9 mouse cellular contexts compared by ENCODE assay signal in genomic region chr10:75176494-75176893, GRCm38 (mm10). TPM values are rescaled to one million over a fixed set of nuclear protein-coding genes. Genes with fewer than 3 reads are reported as not detected.
A peak's percentile ranks its signal among the peaks of the same experiment; 100 is the strongest.
DNase-seq lines count a peak whose midpoint lies in the region; ATAC-seq lines count a peak whose summit lies in the region.
"Had no signal": no experiment of that assay in that cellular context is flagged by ENCODE, and none has a peak within 500 bp of the region (broad histone marks: within the 10 kb centered on the region; RNA-seq: fewer than 3 reads in every experiment).

No protein-coding gene starts in this region.

- H3K36me3 ChIP-seq in embryonic facial prominence, embryonic 14.5 days (ENCODE audit: control insufficient read depth, insufficient read depth, low read length), result peaks cover 77% of the 10 kb centered on the region
- peaks cover 92% of the 10 kb centered on the region for H3K36me3 ChIP-seq in embryonic facial prominence, embryonic 10.5 days (replicated peaks)
- H3K36me3 ChIP-seq in kidney, embryonic 14.5 days (ENCODE audit: control insufficient read depth, insufficient read depth, low read length), result peaks cover 52% of the 10 kb centered on the region
- peaks cover 52% of the 10 kb centered on the region for H3K36me3 ChIP-seq in liver, embryonic 12.5 days

- no peak overlapping the region for H3K4me3 ChIP-seq in embryonic facial prominence, embryonic 14.5 days (ENCODE audit: low read depth, low read length)
- H3K4me3 ChIP-seq in embryonic facial prominence, embryonic 10.5 days, result no peak overlapping the region
- H3K4me3 ChIP-seq in kidney, embryonic 14.5 days (ENCODE audit: low read length), result no peak overlapping the region
- no peak overlapping the region for H3K4me3 ChIP-seq in liver, embryonic 12.5 days

- DNase-seq in embryonic facial prominence, embryonic 14.5 days (ENCODE audit: low spot score), result peak; percentile 17
- no peak for DNase-seq in embryonic facial prominence, embryonic 10.5 days (ENCODE audit: low spot score)
- DNase-seq in kidney, adult 9 months, result peak; percentile 45
- DNase-seq in lung, postnatal 25 days (ENCODE audit: low spot score), result peak; percentile 86
- no peak for DNase-seq in testis, postnatal 10 days (ENCODE audit: low spot score)
- DNase-seq: cerebellum, postnatal 14 days had no signal

- no peak overlapping the region for H3K27ac ChIP-seq in embryonic facial prominence, embryonic 14.5 days (replicated peaks; ENCODE audit: low read depth, low read length)
- H3K27ac ChIP-seq in embryonic facial prominence, embryonic 10.5 days (replicated peaks), result no peak overlapping the region
- H3K27ac ChIP-seq in kidney, embryonic 14.5 days (ENCODE audit: low read depth, low read length), result no peak overlapping the region
- 0 out of 2 replicates have a peak overlapping the region, but pooled peaks have one; percentile 22 for H3K27ac ChIP-seq in liver, embryonic 12.5 days

- H3K9me3 ChIP-seq in embryonic facial prominence, embryonic 14.5 days (ENCODE audit: control insufficient read depth, low read length), result no peaks in the 10 kb centered on the region
- no peaks in the 10 kb centered on the region for H3K9me3 ChIP-seq in embryonic facial prominence, embryonic 10.5 days
- no peaks in the 10 kb centered on the region for H3K9me3 ChIP-seq in kidney, embryonic 14.5 days (ENCODE audit: control insufficient read depth, low read length)
- H3K9me3 ChIP-seq in liver, embryonic 12.5 days (replicated peaks), result no peaks in the 10 kb centered on the region

- ATAC-seq in embryonic facial prominence, embryonic 14.5 days (ENCODE audit: low read depth), result no peak
- ATAC-seq in kidney, embryonic 14.5 days (ENCODE audit: low FRiP score, low TSS enrichment), result no peak
- ATAC-seq in liver, embryonic 12.5 days, result peak; percentile 44
- ATAC-seq in megakaryocyte, adult 5-6 weeks (ENCODE audit: poor library complexity, severe bottlenecking), result no peak

- H3K4me1 ChIP-seq in embryonic facial prominence, embryonic 14.5 days (ENCODE audit: control insufficient read depth, insufficient read depth, low read length), result no peaks in the 10 kb centered on the region
- peaks cover 6% of the 10 kb centered on the region; the same call in 1 of the 2 replicates for H3K4me1 ChIP-seq in embryonic facial prominence, embryonic 10.5 days
- H3K4me1 ChIP-seq in kidney, embryonic 14.5 days (ENCODE audit: control insufficient read depth, insufficient read depth, low read length), result no peaks in the 10 kb centered on the region
- peaks cover 7% of the 10 kb centered on the region; the same call in 1 of the 2 replicates for H3K4me1 ChIP-seq in liver, embryonic 12.5 days

- H3K4me2 ChIP-seq in embryonic facial prominence, embryonic 14.5 days (ENCODE audit: low read depth, low read length), result no peak overlapping the region
- no peak overlapping the region for H3K4me2 ChIP-seq in kidney, embryonic 14.5 days (replicated peaks; ENCODE audit: low read depth, low read length)
- no peak overlapping the region for H3K4me2 ChIP-seq in liver, embryonic 12.5 days

- no peaks in the 10 kb centered on the region for H3K27me3 ChIP-seq in embryonic facial prominence, embryonic 14.5 days (replicated peaks; ENCODE audit: control insufficient read depth, insufficient read depth, low read length)
- H3K27me3 ChIP-seq in embryonic facial prominence, embryonic 10.5 days (replicated peaks; ENCODE audit: low read depth, poor library complexity, severe bottlenecking), result no peaks in the 10 kb centered on the region
- H3K27me3 ChIP-seq in kidney, embryonic 14.5 days (ENCODE audit: control insufficient read depth, insufficient read depth, low read length), result no peaks in the 10 kb centered on the region
- H3K27me3 ChIP-seq in liver, embryonic 12.5 days (replicated peaks), result no peaks in the 10 kb centered on the region

- H3K9ac ChIP-seq in embryonic facial prominence, embryonic 14.5 days (ENCODE audit: low read depth, low read length), result no peak overlapping the region
- H3K9ac ChIP-seq in kidney, embryonic 14.5 days (ENCODE audit: low read depth, low read length), result no peak overlapping the region
- H3K9ac ChIP-seq in liver, embryonic 12.5 days, result no peak overlapping the region

- 77% methylated on average over 8 of the region's 8 CpGs for WGBS in embryonic facial prominence, embryonic 14.5 days
- WGBS in embryonic facial prominence, embryonic 10.5 days, result 78% methylated on average over 8 of the region's 8 CpGs
- WGBS in kidney, embryonic 14.5 days, result 59% methylated on average over 8 of the region's 8 CpGs
- WGBS in liver, embryonic 12.5 days (ENCODE audit: insufficient replicate concordance), result 62% methylated on average over 8 of the region's 8 CpGs

RNA-seq across cellular contexts. Expression of gene Specc1l, which starts 35.4 kb away (rescaled TPM):
- 20.3 and 24.7 TPM in 2 replicates for polyA plus RNA-seq in embryonic facial prominence, embryonic 14.5 days (2014; fragmentation: Nextera tagmentation; extraction: Ambion mirVana)
- 41.9 and 43.3 TPM in 2 replicates for polyA plus RNA-seq in embryonic facial prominence, embryonic 10.5 days (2016; fragmentation: Nextera tagmentation; extraction: Ambion mirVana)
- 17.2 and 27.6 TPM in 2 replicates for polyA plus RNA-seq in kidney, embryonic 14.5 days (2014; fragmentation: Nextera tagmentation; extraction: Ambion mirVana)
- 13.2 and 13.4 TPM in 2 replicates for polyA plus RNA-seq in liver, embryonic 12.5 days (2016; fragmentation: Nextera tagmentation; extraction: Ambion mirVana)
- 22.4 and 29.4 TPM in 2 replicates for total RNA-seq in megakaryocyte, adult 5-6 weeks (2015)
- 26.1 and 29.3 TPM in 2 replicates for total RNA-seq in megakaryocyte, adult 5-6 weeks (2017)

Comparison
In these comparisons a context has a peak if more than half of its experiments do, and no peak if none do; other contexts are left out.
1. DNase-seq: peak in embryonic facial prominence, embryonic 14.5 days (single experiment), kidney, adult 9 months (single experiment) and lung, postnatal 25 days (single experiment); none in embryonic facial prominence, embryonic 10.5 days (single experiment) and testis, postnatal 10 days (single experiment).